Mouse (Mus musculus) kidney, embryonic 15.5 days (tissue): Measurements from ENCODE around the gene Dkk2. TPM values are rescaled to one million over a fixed set of nuclear protein-coding genes. Genes with fewer than 3 reads are reported as not detected.
A peak's percentile ranks its signal among the peaks of the same experiment; 100 is the strongest.

Experiments
- ATAC-seq: fragments of 200-750 bp; cut with Nextera tagmentation; replicated peaks from 2 replicates; pipeline ENCODE4 v1.8.0; 2017; ENCODE audit warnings: moderate TSS enrichment; ENCODE audit not compliant: low FRiP score
- H3K27ac ChIP-seq: fragments of 300-500 bp; sonication (generic); 2 replicates; pipeline ENCODE4 v1.5.1; 2015; ENCODE audit warnings: mild to moderate bottlenecking, inconsistent platforms
- H3K27me3 ChIP-seq: fragments of 300-500 bp; sonication (generic); 2 replicates; pipeline ENCODE4 v1.6.1; 2015; ENCODE audit warnings: inconsistent platforms
- H3K36me3 ChIP-seq: fragments of 300-500 bp; sonication (generic); 2 replicates; pipeline ENCODE4 v1.6.1; 2015; ENCODE audit warnings: inconsistent platforms
- H3K4me1 ChIP-seq: fragments of 300-500 bp; sonication (generic); 2 replicates; pipeline ENCODE4 v1.6.1; 2015; ENCODE audit warnings: inconsistent platforms
- H3K4me2 ChIP-seq: fragments of 300-500 bp; sonication (generic); 2 replicates; pipeline ENCODE4 v1.6.1; 2015; ENCODE audit warnings: moderate library complexity, mild to moderate bottlenecking, inconsistent platforms
- H3K4me3 ChIP-seq: fragments of 300-500 bp; sonication (generic); replicated peaks from 2 replicates; pipeline ENCODE4 v1.5.1; 2015; ENCODE audit warnings: mild to moderate bottlenecking, inconsistent platforms
- H3K9ac ChIP-seq: fragments of 300-500 bp; sonication (generic); 2 replicates; pipeline ENCODE4 v1.6.1; 2015; ENCODE audit warnings: mild to moderate bottlenecking, inconsistent platforms
- H3K9me3 ChIP-seq: fragments of 300-500 bp; sonication (generic); replicated peaks from 2 replicates; pipeline ENCODE4 v1.6.1; 2016; ENCODE audit warnings: inconsistent platforms
- WGBS: fragments of 180-500 bp; shearing (Covaris S2); methylation state at CpG from one replicate; pipeline ENCODE4 v1.1.7; 2015; ENCODE audit warnings: mixed read lengths; 5-methylcytosine and 5-hydroxymethylcytosine counted together
- polyA plus RNA-seq: library from polyadenylated mRNA; unstranded; fragments of >200 nt; fragmentation: Nextera tagmentation; extraction: Ambion mirVana; gene quantifications from 2 replicates; pipeline ENCODE4 v1.2.1, GENCODE M21; 2015

Gene Dkk2
- polyA plus RNA-seq, 1 experiment from 2014 or later, result 14.4 TPM

- Histone ChIP-seq H3K9ac (no peak overlapping the region), H3K27me3 (no peaks in the 10 kb centered on the region), H3K4me3 (no peak overlapping the region), H3K36me3 (no peaks in the 10 kb centered on the region), H3K27ac (no peak overlapping the region), H3K4me1 (no peaks in the 10 kb centered on the region), H3K9me3 (no peaks in the 10 kb centered on the region), H3K4me2 (no peak overlapping the region)
- no peak for ATAC-seq
- WGBS, result 69% methylated on average over 1 of the region's 1 CpGs
Measured at GRCm38 (mm10) chr3:132129730-132130274, 44.7 kb downstream of the Dkk2 start.

- no peak for ATAC-seq
Measured at GRCm38 (mm10) chr3:132130781-132131180, 45.7 kb downstream of the Dkk2 start.

GRCm38 (mm10) chr3:132131939-132132338 lies 46.8 kb downstream of the Dkk2 start:
- H3K36me3 ChIP-seq, result no peaks in the 10 kb centered on the region
- H3K4me1 ChIP-seq, result no peaks in the 10 kb centered on the region
- no peak overlapping the region for H3K9ac ChIP-seq
- no peaks in the 10 kb centered on the region for H3K27me3 ChIP-seq
- H3K27ac ChIP-seq, result no peak overlapping the region
- no peaks in the 10 kb centered on the region for H3K9me3 ChIP-seq
- ATAC-seq, result no peak
- H3K4me3 ChIP-seq, result no peak overlapping the region
- no peak overlapping the region for H3K4me2 ChIP-seq
- WGBS, result 68% methylated on average over 4 of the region's 4 CpGs

More at GRCm38 (mm10) chr3:132130781-132131180, 45.7 kb downstream of the Dkk2 start:
- no peaks in the 10 kb centered on the region for H3K36me3 ChIP-seq
- no peaks in the 10 kb centered on the region for H3K9me3 ChIP-seq
- no peak overlapping the region for H3K27ac ChIP-seq
- no peak overlapping the region for H3K4me3 ChIP-seq
- H3K4me1 ChIP-seq, result no peaks in the 10 kb centered on the region
- 72% methylated on average over 3 of the region's 3 CpGs for WGBS
- no peak overlapping the region for H3K4me2 ChIP-seq
- no peak overlapping the region for H3K9ac ChIP-seq
- no peaks in the 10 kb centered on the region for H3K27me3 ChIP-seq

GRCm38 (mm10) chr3:132134502-132134901 lies 49.4 kb downstream of the Dkk2 start:
- no peak overlapping the region for H3K9ac ChIP-seq
- whole genome bisulfite sequencing, result 61% methylated on average over 1 of the region's 1 CpGs
- H3K27me3 ChIP-seq, result no peaks in the 10 kb centered on the region
- no peak for ATAC-seq
- no peaks in the 10 kb centered on the region for H3K9me3 ChIP-seq
- no peak overlapping the region for H3K4me3 ChIP-seq
- H3K36me3 ChIP-seq, result no peaks in the 10 kb centered on the region
- no peak overlapping the region for H3K27ac ChIP-seq
- H3K4me1 ChIP-seq, result no peaks in the 10 kb centered on the region
- H3K4me2 ChIP-seq, result no peak overlapping the region

- WGBS, result 89% methylated on average over 11 of the region's 11 CpGs
- ATAC-seq, result no peak
- Histone ChIP-seq H3K36me3 (no peaks in the 10 kb centered on the region), H3K27me3 (no peaks in the 10 kb centered on the region), H3K4me1 (peaks cover 6% of the 10 kb centered on the region; the same call in 1 of the 2 replicates), H3K9me3 (no peaks in the 10 kb centered on the region), H3K4me3 (no peak overlapping the region), H3K27ac (no peak overlapping the region), H3K9ac (no peak overlapping the region), H3K4me2 (no peak overlapping the region)
Measured at GRCm38 (mm10) chr3:132137802-132138378, 52.8 kb downstream of the Dkk2 start.

GRCm38 (mm10) chr3:132141031-132141430 lies 55.9 kb downstream of the Dkk2 start:
- H3K4me1 ChIP-seq, result peaks cover 6% of the 10 kb centered on the region; the same call in 1 of the 2 replicates
- WGBS, result 25% methylated on average over 4 of the region's 4 CpGs
- H3K4me2 ChIP-seq, result no peak overlapping the region
- H3K27ac ChIP-seq, result peak overlapping the region; percentile 60; the same call in 1 of the 2 replicates
- ATAC-seq, result 0 out of 2 replicates have a peak, but pooled peaks have one; percentile 43
- no peaks in the 10 kb centered on the region for H3K27me3 ChIP-seq
- H3K9me3 ChIP-seq, result no peaks in the 10 kb centered on the region
- H3K36me3 ChIP-seq, result no peaks in the 10 kb centered on the region
- H3K9ac ChIP-seq, result no peak overlapping the region
- H3K4me3 ChIP-seq, result no peak overlapping the region

GRCm38 (mm10) chr3:132149446-132150025 lies 64.4 kb downstream of the Dkk2 start:
- ATAC-seq, result no peak
- no peak overlapping the region for H3K4me3 ChIP-seq
- H3K4me1 ChIP-seq, result no peaks in the 10 kb centered on the region
- no peaks in the 10 kb centered on the region for H3K36me3 ChIP-seq
- no peaks in the 10 kb centered on the region for H3K9me3 ChIP-seq
- H3K9ac ChIP-seq, result no peak overlapping the region
- no peak overlapping the region for H3K27ac ChIP-seq
- H3K4me2 ChIP-seq, result no peak overlapping the region
- whole genome bisulfite sequencing, result 62% methylated on average over 6 of the region's 6 CpGs
- H3K27me3 ChIP-seq, result no peaks in the 10 kb centered on the region

GRCm38 (mm10) chr3:132158817-132159216 lies 73.7 kb downstream of the Dkk2 start:
- Histone ChIP-seq H3K9ac (no peak overlapping the region), H3K27ac (no peak overlapping the region), H3K27me3 (no peaks in the 10 kb centered on the region), H3K4me2 (no peak overlapping the region), H3K4me3 (no peak overlapping the region), H3K9me3 (no peaks in the 10 kb centered on the region), H3K4me1 (no peaks in the 10 kb centered on the region), H3K36me3 (no peaks in the 10 kb centered on the region)
- 86% methylated on average over 2 of the region's 2 CpGs for WGBS
- ATAC-seq, result no peak

- Histone ChIP-seq H3K9me3 (no peaks in the 10 kb centered on the region), H3K27me3 (no peaks in the 10 kb centered on the region), H3K27ac (no peak overlapping the region), H3K4me1 (no peaks in the 10 kb centered on the region), H3K4me3 (no peak overlapping the region), H3K9ac (no peak overlapping the region), H3K36me3 (no peaks in the 10 kb centered on the region), H3K4me2 (no peak overlapping the region)
- ATAC-seq, result no peak
- 82% methylated on average over 3 of the region's 3 CpGs for WGBS
Measured at GRCm38 (mm10) chr3:132168911-132169310, 83.8 kb downstream of the Dkk2 start.

GRCm38 (mm10) chr3:132186888-132187552 lies 101.9 kb downstream of the Dkk2 start:
- H3K27ac ChIP-seq, result no peak overlapping the region
- H3K36me3 ChIP-seq, result no peaks in the 10 kb centered on the region
- H3K4me1 ChIP-seq, result no peaks in the 10 kb centered on the region
- 84% methylated on average over 12 of the region's 12 CpGs for WGBS
- H3K4me2 ChIP-seq, result no peak overlapping the region
- no peaks in the 10 kb centered on the region for H3K9me3 ChIP-seq
- no peaks in the 10 kb centered on the region for H3K27me3 ChIP-seq
- no peak overlapping the region for H3K9ac ChIP-seq
- no peak for ATAC-seq
- H3K4me3 ChIP-seq, result no peak overlapping the region

- H3K27me3 ChIP-seq, result no peaks in the 10 kb centered on the region
- no peak overlapping the region for H3K9ac ChIP-seq
- no peak for ATAC-seq
- no peaks in the 10 kb centered on the region for H3K9me3 ChIP-seq
- no peaks in the 10 kb centered on the region for H3K4me1 ChIP-seq
- H3K4me2 ChIP-seq, result no peak overlapping the region
- 56% methylated on average over 4 of the region's 4 CpGs for WGBS
- H3K4me3 ChIP-seq, result no peak overlapping the region
- H3K36me3 ChIP-seq, result no peaks in the 10 kb centered on the region
- H3K27ac ChIP-seq, result no peak overlapping the region
Measured at GRCm38 (mm10) chr3:132201950-132202349, 116.9 kb downstream of the Dkk2 start.

- Histone ChIP-seq H3K36me3 (no peaks in the 10 kb centered on the region), H3K27me3 (no peaks in the 10 kb centered on the region), H3K4me2 (no peak overlapping the region), H3K4me3 (no peak overlapping the region), H3K9me3 (no peaks in the 10 kb centered on the region), H3K9ac (no peak overlapping the region), H3K27ac (no peak overlapping the region), H3K4me1 (no peaks in the 10 kb centered on the region)
- ATAC-seq, result no peak
- 89% methylated on average over 5 of the region's 5 CpGs for WGBS
Measured at GRCm38 (mm10) chr3:132202665-132203064, 117.6 kb downstream of the Dkk2 start.
